Mouse (Mus musculus): Measurements from ENCODE around the gene Herc6. TPM values are rescaled to one million over a fixed set of nuclear protein-coding genes. Genes with fewer than 3 reads are reported as not detected.
A peak's percentile ranks its signal among the peaks of the same experiment; 100 is the strongest.
"Not testable (repeated sequence)": the region's sequence is repeated elsewhere in the genome, so short reads cannot be mapped to it uniquely, and the experiment has no call there.

Herc6 gene
- total and polyA plus RNA-seq, 3 experiments = 0.22 TPM; not detected in 2

DNA sequence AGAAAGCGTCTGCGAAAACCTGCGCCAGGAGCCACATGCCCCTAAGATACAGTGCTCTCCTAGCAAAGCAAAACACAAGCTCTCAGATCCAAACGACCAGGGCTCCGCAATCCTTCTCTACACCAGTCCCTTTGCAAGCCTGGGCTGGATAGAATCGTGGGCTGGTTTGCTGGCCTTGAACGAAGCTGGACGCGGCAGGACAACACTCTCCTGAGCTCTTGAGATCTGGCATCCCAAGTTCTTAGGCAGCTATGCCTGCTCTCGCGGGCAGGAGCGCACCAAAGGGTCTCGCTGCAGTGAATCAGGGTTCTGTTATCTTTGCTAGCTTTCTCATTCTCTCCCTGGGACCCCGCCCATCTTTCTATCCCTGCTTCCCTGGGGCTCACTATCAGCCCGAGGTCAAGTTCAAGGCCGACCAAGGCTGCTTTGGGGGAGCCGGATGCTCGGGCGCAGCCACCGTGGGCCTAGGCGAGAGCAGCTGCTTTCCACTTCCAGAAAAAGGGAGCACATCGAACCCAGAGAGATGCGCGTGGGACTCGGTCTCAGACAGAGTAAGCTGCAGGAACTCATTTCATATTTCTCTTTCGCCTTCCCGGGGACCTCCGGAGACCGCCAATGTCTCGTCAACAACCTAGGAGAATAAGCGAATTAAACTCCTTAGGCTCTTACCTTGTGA lies 46.1 kb upstream of the Herc6 start:
- ATAC-seq (ENCODE audit: extremely low read depth, insufficient number of reproducible peaks, low FRiP score, poor library complexity, severe bottlenecking) (no peak), DNase-seq (ENCODE audit: low spot score) (no peak)

DNA sequence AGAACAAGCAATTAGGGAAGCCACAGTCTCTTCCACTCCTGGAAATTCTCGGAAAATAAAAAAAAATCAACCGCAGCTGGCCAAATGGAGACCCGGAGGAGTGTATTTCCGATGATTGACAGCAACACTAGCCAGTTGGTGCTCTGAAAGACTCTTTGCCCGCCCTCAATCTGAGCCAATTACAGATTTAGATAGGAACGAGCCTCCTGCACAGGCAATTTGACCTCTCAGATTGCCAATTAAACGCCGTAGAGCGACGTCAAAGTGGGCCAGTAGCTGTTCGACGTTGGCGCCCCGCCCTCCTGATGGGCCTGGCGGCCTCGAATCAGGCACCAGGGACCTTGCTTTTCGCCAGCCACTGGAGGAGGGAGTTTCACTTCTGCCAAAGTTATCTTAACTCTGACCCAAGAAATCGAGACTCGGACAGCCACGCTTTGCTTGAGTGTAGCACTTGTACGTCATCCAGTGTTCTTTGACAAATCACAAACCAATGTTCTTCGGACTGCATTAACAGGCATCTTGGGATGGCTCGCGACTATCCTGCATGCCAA lies 45.3 kb upstream of the Herc6 start, which contains the start of gene Ppm1k:
Gene Ppm1k (minus strand): TSS at position 83 of the 551 bp plus-strand sequence.
- H3K4me1 ChIP-seq (ENCODE audit: insufficient read depth, low read depth, low read length) = peaks cover 16% of the 10 kb centered on the region
- DNase-seq (ENCODE audit: low spot score) (peak; percentile 46), ATAC-seq (ENCODE audit: extremely low read depth, insufficient number of reproducible peaks, low FRiP score, poor library complexity, severe bottlenecking) (peak; percentile 97)
- peaks cover 2% of the 10 kb centered on the region; the same call in 1 of the 2 replicates for H3K27me3 ChIP-seq (ENCODE audit: insufficient read depth, low read length)
- no peak for TF ChIP-seq POLR2AphosphoS5 (IDR thresholded peaks at IDR 0.05; ENCODE audit: insufficient replicate concordance, low read depth, low read length)
- no peak for TF ChIP-seq GATA2 (IDR thresholded peaks at IDR 0.05; ENCODE audit: borderline replicate concordance, low read depth, low read length)
- no peak for TF ChIP-seq GATA1 (IDR thresholded peaks at IDR 0.05; ENCODE audit: borderline replicate concordance, low read length)
- TF ChIP-seq TAL1 (conservative IDR thresholded peaks at IDR 0.05; ENCODE audit: low read depth, low read length) = no peak
- no peaks in the 10 kb centered on the region for H3K36me3 ChIP-seq (replicated peaks)
- H3K9me3 ChIP-seq (replicated peaks) = no peaks in the 10 kb centered on the region
- peak within 1 kb of the TSS; percentile 69 for H3K4me3 ChIP-seq (ENCODE audit: low read depth, low read length)

More for the DNA sequence above, 46.1 kb upstream of the Herc6 start:
- Histone ChIP-seq H3K4me3 (ENCODE audit: low read depth, low read length) (peak overlapping the region; percentile 69), H3K36me3 (replicated peaks) (no peaks in the 10 kb centered on the region), H3K9me3 (replicated peaks) (no peaks in the 10 kb centered on the region), H3K4me1 (ENCODE audit: insufficient read depth, low read depth, low read length) (peaks cover 16% of the 10 kb centered on the region), H3K27me3 (ENCODE audit: insufficient read depth, low read length) (peaks cover 2% of the 10 kb centered on the region; the same call in 1 of the 2 replicates)
- TF ChIP-seq GATA1 (IDR thresholded peaks at IDR 0.05; ENCODE audit: borderline replicate concordance, low read length) (no peak), POLR2AphosphoS5 (IDR thresholded peaks at IDR 0.05; ENCODE audit: insufficient replicate concordance, low read depth, low read length) (no peak), GATA2 (IDR thresholded peaks at IDR 0.05; ENCODE audit: borderline replicate concordance, low read depth, low read length) (no peak), TAL1 (conservative IDR thresholded peaks at IDR 0.05; ENCODE audit: low read depth, low read length) (no peak), CTCF (IDR thresholded peaks at IDR 0.05; ENCODE audit: low read depth, low read length) (no peak)

DNA sequence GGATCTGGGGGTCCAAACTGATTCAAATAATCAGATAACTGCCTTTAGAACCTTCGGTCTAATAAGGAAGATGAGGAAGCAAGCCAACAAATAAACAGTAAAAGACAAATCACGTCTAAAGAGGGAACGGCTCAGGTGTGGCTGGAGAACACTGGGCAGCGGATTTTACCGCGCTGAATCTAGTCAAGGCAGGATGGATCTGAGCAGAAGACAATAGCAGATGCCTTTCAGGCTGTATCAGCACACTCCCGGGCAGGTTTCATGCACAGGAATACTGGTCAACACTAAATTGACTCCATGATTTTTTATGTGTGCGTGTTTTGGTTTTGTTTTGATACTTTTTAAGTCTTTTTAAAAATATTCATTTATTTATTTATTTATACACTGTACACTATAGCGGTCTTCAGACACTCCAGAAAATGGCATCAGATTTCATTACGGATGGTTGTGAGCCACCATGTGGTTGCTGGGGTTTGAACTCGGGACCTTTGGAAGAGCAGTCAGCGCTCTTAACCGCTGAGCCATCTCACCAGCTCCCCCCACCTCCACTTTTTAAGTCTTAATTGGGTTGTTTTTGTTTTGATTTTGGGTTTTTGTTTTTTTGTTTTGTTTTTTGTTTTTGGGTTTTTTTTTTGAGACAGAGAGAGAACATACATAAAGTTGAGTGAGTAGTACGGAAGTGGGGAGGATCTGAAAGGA lies 44.7 kb upstream of the Herc6 start:
- Histone ChIP-seq H3K9me3 (replicated peaks) (no peaks in the 10 kb centered on the region), H3K4me1 (ENCODE audit: insufficient read depth, low read depth, low read length) (peaks cover 16% of the 10 kb centered on the region), H3K27me3 (ENCODE audit: insufficient read depth, low read length) (peaks cover 2% of the 10 kb centered on the region; the same call in 1 of the 2 replicates), H3K4me3 (ENCODE audit: low read depth, low read length) (peak overlapping the region; percentile 69), H3K36me3 (replicated peaks) (no peaks in the 10 kb centered on the region)
- ATAC-seq (ENCODE audit: extremely low read depth, insufficient number of reproducible peaks, low FRiP score, poor library complexity, severe bottlenecking) = no peak
- no peak for TF ChIP-seq CTCF (IDR thresholded peaks at IDR 0.05; ENCODE audit: low read depth, low read length)
- TF ChIP-seq TAL1 (conservative IDR thresholded peaks at IDR 0.05; ENCODE audit: low read depth, low read length) = no peak
- TF ChIP-seq GATA1 (IDR thresholded peaks at IDR 0.05; ENCODE audit: borderline replicate concordance, low read length) = no peak
- no peak for TF ChIP-seq GATA2 (IDR thresholded peaks at IDR 0.05; ENCODE audit: borderline replicate concordance, low read depth, low read length)
- no peak for TF ChIP-seq POLR2AphosphoS5 (IDR thresholded peaks at IDR 0.05; ENCODE audit: insufficient replicate concordance, low read depth, low read length)
- no peak for DNase-seq (ENCODE audit: low spot score)

DNA sequence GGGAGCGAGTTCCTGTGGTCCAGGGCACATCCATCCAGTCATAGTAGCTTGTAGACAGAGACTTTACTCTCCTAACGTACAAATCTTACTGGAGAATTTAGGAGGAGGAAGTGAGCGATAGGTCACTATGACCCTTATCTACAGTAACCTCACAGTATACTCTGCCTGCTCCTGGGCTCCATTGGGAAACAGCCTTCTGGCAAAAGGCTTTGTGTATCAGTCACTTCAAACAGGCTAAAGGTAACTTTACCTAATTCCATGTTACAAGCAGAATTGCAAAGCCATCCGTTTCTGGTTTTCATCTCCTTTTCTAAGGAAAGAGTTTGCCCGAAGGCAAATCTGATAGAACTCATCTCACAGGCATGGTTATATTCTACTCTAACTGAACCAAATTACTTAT lies 42.9 kb upstream of the Herc6 start:
- Histone ChIP-seq H3K27me3 (ENCODE audit: insufficient read depth, low read length) (peaks cover 2% of the 10 kb centered on the region; the same call in 1 of the 2 replicates), H3K9me3 (replicated peaks) (no peaks in the 10 kb centered on the region), H3K4me3 (ENCODE audit: low read depth, low read length) (no peak overlapping the region), H3K36me3 (replicated peaks) (no peaks in the 10 kb centered on the region), H3K4me1 (ENCODE audit: insufficient read depth, low read depth, low read length) (peaks cover 19% of the 10 kb centered on the region)
- DNase-seq (ENCODE audit: low spot score) (no peak), ATAC-seq (ENCODE audit: extremely low read depth, insufficient number of reproducible peaks, low FRiP score, poor library complexity, severe bottlenecking) (no peak)
- no peak for TF ChIP-seq TAL1 (conservative IDR thresholded peaks at IDR 0.05; ENCODE audit: low read depth, low read length)

DNA sequence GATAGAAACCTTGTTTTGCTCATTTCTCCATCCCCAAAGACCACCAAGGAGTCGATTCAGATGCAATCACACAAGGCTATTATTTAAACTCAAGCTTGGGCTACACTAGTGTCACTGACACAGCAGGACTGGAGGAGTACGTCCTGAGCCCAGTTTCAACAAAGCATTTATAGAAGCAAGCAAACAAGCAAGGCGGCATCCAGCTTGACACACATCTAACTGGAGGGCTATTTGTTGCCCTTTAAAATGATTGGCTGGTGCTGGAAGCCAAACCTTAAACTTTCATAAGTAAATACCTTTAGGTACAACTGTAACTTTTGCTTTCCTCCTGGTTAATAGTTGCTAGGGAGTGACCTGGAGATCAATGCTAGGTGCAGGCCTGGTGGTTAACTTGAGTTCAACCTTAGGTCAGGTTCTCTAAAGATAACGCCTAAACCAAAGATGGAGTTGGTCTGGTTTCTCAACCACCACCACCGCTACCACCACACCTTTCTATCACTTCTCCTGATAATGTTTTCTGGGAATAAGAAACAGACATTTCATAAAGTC lies 39.8 kb upstream of the Herc6 start:
- H3K27me3 ChIP-seq (ENCODE audit: insufficient read depth, low read length) = peaks cover under 1% of the 10 kb centered on the region; the same call in 1 of the 2 replicates
- H3K4me1 ChIP-seq (ENCODE audit: insufficient read depth, low read depth, low read length) = 0 out of 2 replicates have a peak, but pooled peaks cover 3% of the 10 kb centered on the region
- ATAC-seq (ENCODE audit: extremely low read depth, insufficient number of reproducible peaks, low FRiP score, poor library complexity, severe bottlenecking) = no peak
- no peak for DNase-seq (ENCODE audit: low spot score)
- H3K9me3 ChIP-seq (replicated peaks) = no peaks in the 10 kb centered on the region
- TF ChIP-seq GATA1 (IDR thresholded peaks at IDR 0.05; ENCODE audit: borderline replicate concordance, low read length) (no peak), POLR2AphosphoS5 (IDR thresholded peaks at IDR 0.05; ENCODE audit: insufficient replicate concordance, low read depth, low read length) (no peak), CTCF (IDR thresholded peaks at IDR 0.05; ENCODE audit: low read depth, low read length) (no peak), TAL1 (conservative IDR thresholded peaks at IDR 0.05; ENCODE audit: low read depth, low read length) (no peak)
- no peak overlapping the region for H3K4me3 ChIP-seq (ENCODE audit: low read depth, low read length)
- H3K36me3 ChIP-seq (replicated peaks) = no peaks in the 10 kb centered on the region

DNA sequence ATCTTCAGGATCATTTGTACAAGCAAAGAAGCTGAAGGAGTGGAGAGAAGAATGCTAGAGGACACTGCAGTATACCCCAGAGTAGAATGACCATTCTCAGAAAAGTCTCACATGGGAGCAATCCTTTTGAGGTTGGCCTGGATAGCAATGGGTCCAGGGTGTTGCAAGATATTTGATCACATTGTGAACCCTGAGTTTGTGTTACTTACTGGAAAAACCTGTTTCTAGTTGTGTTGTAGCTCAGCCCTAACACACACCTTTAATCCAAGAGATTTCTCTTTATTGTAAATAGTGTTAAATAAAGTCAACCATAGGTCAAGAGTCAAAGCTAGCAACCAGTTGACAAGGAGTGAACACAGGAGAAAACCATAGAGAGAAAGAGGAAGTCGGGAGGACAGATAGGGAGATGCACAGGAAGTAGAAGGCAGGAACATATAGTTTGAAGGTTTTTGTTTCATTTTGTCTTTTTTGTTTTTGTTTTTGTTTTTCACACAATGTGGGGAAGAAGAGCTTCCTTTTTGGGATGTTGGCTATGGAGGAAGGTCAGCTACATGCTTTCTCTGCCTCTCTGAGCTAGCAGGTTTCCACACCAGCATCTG lies 39.0 kb upstream of the Herc6 start:
- ATAC-seq (ENCODE audit: extremely low read depth, insufficient number of reproducible peaks, low FRiP score, poor library complexity, severe bottlenecking) (peak; percentile 59; the same call in 1 of the 2 replicates), DNase-seq (ENCODE audit: low spot score) (no peak)
- H3K27me3 ChIP-seq (ENCODE audit: insufficient read depth, low read length) = no peaks in the 10 kb centered on the region
- TF ChIP-seq TAL1 (conservative IDR thresholded peaks at IDR 0.05; ENCODE audit: low read depth, low read length) = no peak
- no peak for TF ChIP-seq CTCF (IDR thresholded peaks at IDR 0.05; ENCODE audit: low read depth, low read length)
- TF ChIP-seq GATA1 (IDR thresholded peaks at IDR 0.05; ENCODE audit: borderline replicate concordance, low read length) = no peak
- TF ChIP-seq GATA2 (IDR thresholded peaks at IDR 0.05; ENCODE audit: borderline replicate concordance, low read depth, low read length) = no peak
- no peak for TF ChIP-seq POLR2AphosphoS5 (IDR thresholded peaks at IDR 0.05; ENCODE audit: insufficient replicate concordance, low read depth, low read length)
- H3K4me3 ChIP-seq (ENCODE audit: low read depth, low read length) = no peak overlapping the region
- no peaks in the 10 kb centered on the region for H3K9me3 ChIP-seq (replicated peaks)
- no peaks in the 10 kb centered on the region for H3K36me3 ChIP-seq (replicated peaks)
- H3K4me1 ChIP-seq (ENCODE audit: insufficient read depth, low read depth, low read length) = 0 out of 2 replicates have a peak, but pooled peaks cover 2% of the 10 kb centered on the region

DNA sequence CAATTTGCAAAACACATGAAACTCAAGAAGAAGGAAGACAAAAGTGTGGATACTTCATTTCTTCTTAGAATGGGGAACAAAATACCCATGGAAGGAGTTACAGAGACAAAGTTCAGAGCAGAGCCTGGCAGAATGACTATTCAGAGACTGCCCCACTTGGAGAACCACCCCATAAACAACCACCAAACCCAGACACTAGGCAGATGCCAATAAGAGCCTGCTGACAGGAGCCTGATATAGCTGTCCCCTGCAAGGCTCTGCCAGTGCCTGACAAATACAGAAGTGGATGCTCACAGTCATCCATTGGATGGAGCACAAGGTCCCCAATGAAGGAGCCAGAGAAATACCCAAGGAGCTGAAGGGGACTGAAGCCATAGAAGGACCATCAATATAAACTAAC lies 37.2 kb upstream of the Herc6 start:
- not testable (repeated sequence) for H3K9me3 ChIP-seq (replicated peaks); ATAC-seq (ENCODE audit: extremely low read depth, insufficient number of reproducible peaks, low FRiP score, poor library complexity, severe bottlenecking); H3K4me3 ChIP-seq (ENCODE audit: low read depth, low read length)

More for the DNA sequence above, 37.2 kb upstream of the Herc6 start:
- not testable (repeated sequence) for H3K4me1 ChIP-seq (ENCODE audit: insufficient read depth, low read depth, low read length); H3K27me3 ChIP-seq (ENCODE audit: insufficient read depth, low read length); DNase-seq (ENCODE audit: low spot score); H3K36me3 ChIP-seq (replicated peaks)

Data from G1E (cell line).